Mouse (Mus musculus) inflammation-experienced regulatory T-cells, adult 6 months (primary cell): ENCODE results near the gene Sh3d21. TPM values are rescaled to one million over a fixed set of nuclear protein-coding genes. Genes with fewer than 3 reads are reported as not detected.
"Not testable (repeated sequence)": the region's sequence is repeated elsewhere in the genome, so short reads cannot be mapped to it uniquely, and the experiment has no call there.

Source experiments
- ATAC-seq: one replicate; pipeline ENCODE4 v1.8.0; 2017
- polyA plus RNA-seq, 3 experiments: library from polyadenylated mRNA; unstranded; fragments of 100-300 nt; shearing (Covaris generic); gene quantifications; one replicate each; pipeline ENCODE4 v1.2.1; 2017

Gene Sh3d21
- polyA plus RNA-seq, 3 experiments from 2014 or later: 0.24 to 1.3 (median 0.59) TPM

DNA sequence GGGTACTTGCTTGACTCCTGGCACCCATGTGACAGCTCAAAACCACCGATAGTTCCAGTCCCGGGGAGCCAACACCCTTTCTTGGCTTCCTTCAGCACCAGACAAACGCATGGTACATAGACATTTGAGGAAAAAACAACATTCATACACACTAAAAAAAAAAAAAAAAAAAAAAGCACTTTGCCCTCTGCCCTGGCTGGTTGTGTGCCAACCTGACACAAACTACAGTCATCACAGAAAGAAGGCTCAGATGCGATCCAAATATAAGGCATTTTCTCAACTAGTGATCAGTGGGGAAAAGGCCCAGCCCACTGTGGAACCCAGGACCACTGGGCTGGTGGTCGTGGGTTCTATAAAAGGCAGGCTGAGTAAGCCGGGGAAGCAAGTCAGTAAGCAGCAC, 5.6 kb upstream of the Sh3d21 start:
- ATAC-seq: no peak

GRCm38 (mm10) chr4:126166084-126166483, 2.8 kb upstream of the Sh3d21 start:
- no peak for ATAC-seq

- ATAC-seq: not testable (repeated sequence)
Measured at GRCm38 (mm10) chr4:126165092-126165491, 1.8 kb upstream of the Sh3d21 start.

DNA sequence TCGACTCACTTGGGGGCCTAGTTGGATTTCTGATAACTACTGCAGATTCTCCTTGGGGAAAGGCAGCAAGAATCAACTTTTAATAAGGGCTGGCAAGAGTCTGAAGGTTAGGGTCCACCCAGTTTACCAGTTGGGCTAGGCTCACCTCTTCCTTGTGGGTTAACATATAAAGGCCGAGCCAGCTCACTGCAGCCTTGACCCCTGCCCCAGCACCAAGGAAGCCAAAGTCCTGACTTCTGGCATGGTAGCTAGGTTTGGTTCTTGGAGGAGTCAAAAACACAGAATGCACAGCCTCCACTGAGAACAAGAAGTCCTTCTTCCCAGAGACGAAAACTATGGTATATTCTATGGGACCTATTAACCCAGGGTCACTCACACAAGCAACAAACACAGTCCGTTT, 394 bp upstream of the Sh3d21 start:
- no peak for ATAC-seq

DNA sequence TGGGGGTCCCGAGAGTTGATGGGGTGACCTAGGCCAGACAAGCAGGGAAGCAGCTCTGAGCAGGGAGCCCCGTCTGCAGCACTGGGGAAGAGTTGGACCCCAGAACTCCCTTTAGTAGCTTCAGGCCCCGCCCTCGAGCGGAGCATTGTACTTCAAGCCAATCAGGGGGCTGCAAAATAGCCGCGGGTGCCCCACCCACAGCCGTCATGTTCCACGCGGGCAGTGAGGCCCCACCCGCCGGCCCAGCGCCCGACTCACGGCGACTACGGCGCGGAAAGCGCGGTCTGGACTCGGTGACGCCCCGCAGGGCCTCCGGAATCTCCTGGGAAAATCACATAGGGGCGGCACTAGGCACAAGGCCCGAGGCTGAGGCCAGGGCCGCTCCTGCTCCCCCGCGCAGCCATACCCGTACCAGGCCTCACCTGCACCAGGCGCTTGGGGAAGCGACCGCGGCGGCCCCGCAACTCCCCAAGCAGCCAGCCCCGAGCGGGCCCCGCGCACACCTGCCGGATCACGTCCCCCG, 686 bp downstream of the Sh3d21 start:
- ATAC-seq: peak; percentile 92

- ATAC-seq: no peak
Measured at GRCm38 (mm10) chr4:126161986-126162385, 1.3 kb downstream of the Sh3d21 start.

DNA sequence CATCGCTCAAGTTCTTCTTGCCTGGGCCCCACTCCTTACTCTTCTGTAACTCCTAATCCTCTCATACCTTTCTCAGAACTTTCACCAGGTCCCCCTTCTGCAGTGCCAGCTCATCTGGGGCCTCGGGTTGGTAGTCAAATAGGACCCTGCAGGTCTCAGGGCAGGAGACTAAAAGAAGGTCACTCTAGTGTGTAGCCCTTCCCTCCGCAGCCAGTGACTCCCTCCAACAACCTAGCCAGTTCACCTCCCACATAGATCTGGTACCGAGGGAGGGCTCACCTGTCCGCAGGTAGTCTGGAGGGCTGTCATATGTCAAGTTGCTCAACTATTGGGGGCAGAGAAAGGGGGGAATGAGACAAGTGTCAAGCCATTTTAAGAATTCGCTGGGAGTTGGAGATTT, 1.8 kb downstream of the Sh3d21 start:
- no peak for ATAC-seq

DNA sequence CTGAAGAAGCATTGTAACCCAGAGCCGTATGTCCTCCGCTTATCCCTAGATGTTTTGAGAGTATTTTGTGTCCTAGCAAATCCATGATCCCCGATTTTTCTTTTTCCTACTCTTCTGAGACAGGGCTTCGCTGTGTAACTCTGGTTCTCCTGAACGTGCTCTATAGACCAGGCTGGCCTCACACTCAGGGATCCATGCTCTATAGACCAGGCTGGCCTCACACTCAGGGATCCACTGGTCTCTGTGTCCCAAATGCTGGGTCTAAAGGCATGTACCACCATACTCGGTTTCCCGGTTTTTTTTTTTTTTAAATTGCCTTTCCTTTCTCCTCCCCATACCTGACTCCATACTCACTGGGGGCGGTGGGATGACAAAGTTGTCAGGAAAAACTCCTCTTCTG, 2.3 kb downstream of the Sh3d21 start:
- ATAC-seq: no peak

DNA sequence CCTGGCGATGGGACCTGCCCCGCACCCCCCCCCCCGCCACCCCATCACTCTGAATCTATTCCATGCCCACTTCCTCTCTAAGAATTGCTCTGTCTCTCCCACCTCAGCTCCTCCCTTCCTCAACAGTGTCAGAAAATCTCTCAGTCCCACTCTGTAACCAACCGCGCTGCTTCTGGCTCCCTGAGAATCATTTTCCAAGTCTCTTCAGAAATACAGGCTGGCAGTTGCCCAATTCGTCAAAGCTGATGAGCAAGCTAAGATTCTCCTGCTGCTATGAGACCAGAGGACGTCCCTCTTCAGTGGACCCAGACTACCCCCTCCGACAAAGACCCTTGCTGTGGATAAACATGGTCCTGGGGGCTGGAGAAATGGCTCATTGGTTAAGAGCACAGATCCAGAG, 3.8 kb downstream of the Sh3d21 start:
- no peak for ATAC-seq

- peak; percentile 19 for ATAC-seq
Measured at GRCm38 (mm10) chr4:126157562-126157961, 5.7 kb downstream of the Sh3d21 start.

DNA sequence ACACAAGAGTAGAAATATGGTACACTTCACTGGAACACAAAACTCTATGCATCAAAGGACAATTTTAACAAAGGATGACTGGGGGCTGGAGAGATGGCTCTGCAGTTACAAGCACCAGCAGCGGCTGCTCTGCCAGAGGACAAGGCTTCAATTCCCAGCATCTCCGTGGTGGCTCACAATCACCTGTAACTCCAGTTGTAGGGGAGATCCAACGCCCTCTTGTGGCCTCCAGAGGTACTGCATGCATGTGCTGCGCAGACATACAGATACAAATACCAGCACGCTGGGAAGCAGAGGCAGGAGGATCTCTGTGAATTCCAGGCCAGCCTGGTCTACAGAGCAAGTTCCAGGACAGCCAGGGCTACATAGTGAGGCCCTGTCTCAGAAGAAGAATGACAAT, 6.7 kb downstream of the Sh3d21 start:
- no peak for ATAC-seq

DNA sequence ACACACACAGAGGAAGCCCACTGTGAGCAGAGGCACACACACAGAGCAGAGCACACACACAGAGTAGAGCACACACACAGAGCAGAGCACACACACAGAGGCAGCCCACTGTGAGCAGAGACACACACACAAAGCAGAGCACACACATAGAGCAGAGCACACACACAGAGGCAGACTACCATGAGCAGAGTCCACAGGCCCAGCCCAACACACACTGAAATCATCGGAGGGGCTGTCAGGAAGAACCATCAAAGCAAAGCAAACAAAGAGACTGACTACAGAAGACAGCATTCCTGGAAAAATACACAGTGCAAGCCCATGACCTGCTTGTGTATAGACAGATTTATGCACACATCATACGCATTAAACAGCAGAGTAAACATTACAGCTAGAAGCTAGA, 7.4 kb downstream of the Sh3d21 start:
- no peak for ATAC-seq

- no peak for ATAC-seq
Measured at GRCm38 (mm10) chr4:126155183-126155582, 8.1 kb downstream of the Sh3d21 start.

DNA sequence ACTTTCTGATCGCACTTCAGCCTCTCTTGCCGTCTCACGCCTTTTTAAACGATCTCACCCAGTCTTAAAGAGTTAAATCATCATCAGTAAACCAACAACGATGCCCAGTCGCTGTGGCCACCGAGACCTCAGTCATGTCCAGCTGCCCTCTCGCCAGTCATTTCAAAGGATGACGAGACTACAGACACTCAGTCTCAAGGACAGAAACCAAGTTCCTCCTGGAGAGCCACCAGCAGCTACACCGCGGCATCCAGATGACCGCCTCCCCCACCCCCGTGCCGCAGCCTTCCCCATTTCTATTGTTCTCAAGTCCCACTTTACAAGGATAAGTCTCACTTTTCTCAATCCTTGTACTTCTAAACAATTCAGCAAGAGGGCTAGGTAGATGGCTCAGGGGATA, 10.4 kb downstream of the Sh3d21 start:
- no peak for ATAC-seq

DNA sequence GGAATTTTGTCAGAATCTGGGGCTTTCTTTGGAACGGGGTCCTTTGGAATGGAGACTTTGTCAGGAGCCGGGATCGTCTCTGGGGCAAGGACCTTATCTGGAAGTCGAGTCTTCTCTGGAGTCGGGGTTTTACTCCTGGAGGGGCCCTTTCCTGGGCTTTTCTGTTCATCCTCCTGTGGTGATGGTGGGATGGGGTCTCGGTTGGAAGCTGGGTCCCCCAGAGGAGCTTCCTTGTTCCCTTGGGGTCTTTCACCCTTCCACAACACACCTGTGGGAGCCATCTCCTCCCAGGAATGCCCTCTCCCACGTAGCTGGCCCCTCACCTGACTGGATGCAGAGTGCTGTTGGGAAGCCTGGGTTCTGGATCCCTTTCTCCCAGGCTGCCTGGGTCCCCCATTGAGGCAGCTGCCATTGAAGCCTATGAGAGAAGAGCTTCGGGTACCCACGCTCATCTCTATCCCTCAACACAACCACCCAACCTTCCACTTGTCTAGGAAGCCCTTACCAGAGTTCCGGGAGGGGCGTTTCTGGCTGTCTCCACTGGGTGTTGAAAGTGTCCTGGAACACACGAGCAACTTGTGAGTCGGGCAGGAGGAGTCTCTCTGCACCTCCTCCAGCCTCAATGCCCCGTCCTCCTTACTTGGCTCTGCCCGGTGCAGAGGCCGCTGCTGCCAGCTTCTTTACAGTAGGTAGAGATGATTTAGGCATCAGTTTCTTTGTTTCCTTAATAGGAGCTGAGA, 11.4 kb downstream of the Sh3d21 start:
- no peak for ATAC-seq

- no peak for ATAC-seq
Measured at GRCm38 (mm10) chr4:126150949-126151320, 12.4 kb downstream of the Sh3d21 start.

DNA sequence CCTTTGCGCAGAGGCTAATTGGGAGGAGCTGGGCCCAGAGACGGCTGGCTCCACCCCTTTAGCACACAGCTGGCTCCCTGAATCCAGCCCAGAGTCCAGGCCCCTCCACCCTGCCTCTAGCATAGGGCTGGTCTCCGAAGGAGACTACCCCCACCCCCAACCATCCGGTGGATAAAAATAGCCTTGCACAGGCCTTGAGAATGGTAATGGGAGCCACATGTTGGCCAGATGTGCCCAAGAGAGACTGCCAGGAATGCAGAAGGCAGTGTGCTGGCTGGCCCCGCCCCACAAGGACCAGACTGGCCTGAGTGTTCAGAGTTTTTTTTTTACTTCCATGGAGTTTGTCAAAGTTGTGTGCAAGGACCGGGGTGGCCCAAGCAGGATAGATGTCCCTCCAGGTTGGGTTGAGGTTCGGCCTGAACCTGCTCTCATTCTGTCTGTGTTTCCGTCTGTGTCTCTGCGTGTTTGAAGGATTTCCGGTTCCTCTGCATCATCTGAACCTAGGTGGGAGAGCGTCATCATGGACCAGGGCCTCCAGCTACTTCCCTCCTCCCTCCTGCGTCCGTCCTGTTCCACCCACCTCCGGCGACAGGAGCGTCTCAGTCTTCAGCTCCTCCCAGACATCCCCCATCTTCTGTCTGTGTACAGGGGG, 12.9 kb downstream of the Sh3d21 start:
- no peak for ATAC-seq

DNA sequence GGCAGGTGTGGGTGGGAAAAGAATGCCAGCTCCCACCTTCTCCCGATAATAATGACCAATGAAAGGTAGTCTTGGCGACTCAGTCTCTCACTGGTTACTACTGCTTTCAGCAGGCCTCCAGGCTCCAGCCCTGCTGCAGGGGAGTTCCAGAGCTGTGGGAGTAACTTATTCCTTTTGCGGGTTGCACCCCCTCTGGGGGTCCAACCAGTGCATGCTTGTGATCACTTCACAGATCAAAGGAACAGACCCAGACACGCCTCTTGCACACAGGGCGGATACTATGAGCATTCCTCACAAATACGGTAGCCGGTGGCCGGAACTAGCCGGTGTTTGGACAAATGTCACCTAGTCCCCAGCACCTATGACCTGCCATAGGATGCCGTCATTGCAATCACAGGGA, 13.5 kb downstream of the Sh3d21 start:
- ATAC-seq: no peak

DNA sequence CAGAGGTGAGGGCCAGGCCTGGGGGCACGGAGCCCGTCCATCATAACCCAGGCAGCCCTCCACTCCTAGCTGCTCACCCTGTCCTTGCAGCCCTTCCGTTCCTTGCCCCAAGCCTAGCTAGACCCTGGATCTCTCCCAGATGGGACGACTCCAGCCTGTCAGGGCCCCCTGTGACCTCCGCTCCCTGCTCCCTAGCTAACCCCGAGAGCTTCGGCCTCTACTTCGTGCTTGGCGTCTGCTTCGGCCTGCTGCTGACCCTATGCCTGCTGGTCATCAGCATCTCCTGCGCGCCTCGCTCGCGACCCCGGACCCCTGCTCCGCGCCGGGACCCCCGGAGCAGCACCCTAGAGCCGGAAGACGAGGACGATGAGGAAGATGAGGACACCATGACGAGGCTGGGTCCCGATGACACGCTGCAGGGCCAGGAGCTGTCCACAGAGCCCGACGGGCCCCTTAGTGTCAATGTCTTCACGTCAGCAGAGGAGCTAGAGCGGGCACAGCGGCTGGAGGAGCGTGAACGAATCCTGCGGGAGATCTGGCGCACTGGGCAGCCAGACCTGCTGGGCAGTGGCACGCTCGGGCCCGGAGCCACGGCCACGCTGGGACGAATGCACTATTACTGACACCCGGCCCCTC, 14.1 kb downstream of the Sh3d21 start:
- no peak for ATAC-seq

DNA sequence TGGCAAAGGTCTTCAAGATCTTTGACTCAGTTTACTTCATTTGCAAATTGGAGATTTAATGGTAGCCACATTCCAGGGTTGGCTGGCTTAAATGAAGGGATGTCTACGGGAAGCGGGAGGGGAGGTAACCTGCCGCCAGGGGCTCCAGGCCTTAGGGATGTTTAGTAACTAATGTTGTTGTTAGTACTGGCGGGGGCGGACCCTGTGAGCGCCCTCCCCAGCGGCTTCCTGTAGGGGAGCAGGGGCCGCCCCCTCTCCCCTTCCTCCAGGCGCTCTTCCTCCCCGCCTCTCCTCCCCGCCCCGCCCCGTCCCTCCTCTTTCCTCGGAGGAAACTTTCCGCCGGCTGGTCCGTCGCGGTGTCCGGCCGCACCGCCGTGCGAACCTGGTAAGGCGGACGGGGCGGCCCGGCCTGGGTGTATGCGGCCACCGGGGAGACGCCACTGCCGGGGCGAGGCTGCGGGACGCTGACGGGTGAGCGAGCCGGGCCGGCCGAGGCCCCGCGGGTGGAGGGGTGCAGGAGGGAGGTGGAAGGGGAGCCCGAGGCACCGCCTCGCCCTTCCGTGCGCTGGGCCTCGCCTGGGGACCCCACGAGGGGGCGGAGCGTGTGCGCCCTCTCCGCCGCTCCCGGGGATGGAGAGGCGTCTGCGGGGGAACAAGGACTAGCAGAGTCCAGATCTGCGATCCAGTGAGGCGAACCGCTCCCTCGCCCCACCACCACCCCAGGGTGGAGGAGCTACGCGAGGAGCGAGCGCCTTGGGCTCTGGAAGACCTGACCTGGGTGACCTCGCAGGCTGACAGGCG, 14.9 kb downstream of the Sh3d21 start:
- peak; percentile 93 for ATAC-seq

DNA sequence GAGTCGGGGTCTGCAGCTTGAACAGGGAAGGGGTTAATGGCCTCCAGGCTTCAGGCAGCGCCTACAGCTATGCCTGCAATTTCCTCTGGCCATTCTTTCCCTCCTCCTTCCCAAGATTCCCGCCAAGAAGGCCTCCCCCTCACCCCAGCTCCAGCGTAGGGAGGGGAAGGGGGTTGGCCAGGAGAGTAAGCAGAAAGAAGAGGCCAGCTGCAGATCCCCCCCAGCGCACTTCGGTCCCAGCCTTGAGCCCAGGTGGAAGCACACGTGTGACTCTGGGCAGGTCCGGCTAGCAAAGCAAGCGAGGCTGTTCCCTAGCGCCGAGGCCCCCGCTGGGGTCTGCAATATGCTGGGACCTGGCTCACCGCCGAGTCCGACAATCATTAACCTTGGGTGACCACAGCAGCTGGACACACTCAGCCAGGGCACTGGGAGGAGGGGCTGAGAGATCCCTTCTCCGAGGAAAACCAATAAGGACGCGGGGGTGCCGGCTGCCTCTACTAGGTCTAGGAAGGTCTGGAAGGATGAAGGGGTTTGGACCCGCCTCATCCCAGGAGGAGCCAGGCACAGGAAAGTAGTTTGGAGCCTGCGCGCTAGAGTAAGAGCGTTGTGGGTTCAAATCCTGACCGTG, 15.6 kb downstream of the Sh3d21 start, which contains the start of gene Eva1b:
TSS of gene Eva1b (plus strand) at position 212 of the 628 bp plus-strand sequence.
- ATAC-seq: no peak

- no peak for ATAC-seq
Measured at GRCm38 (mm10) chr4:126146974-126147532, 16.2 kb downstream of the Sh3d21 start.
